Mouse (Mus musculus) large intestine, adult 2 months (tissue): ENCODE results near the gene Gm14399. TPM values are rescaled to one million over a fixed set of nuclear protein-coding genes. Genes with fewer than 3 reads are reported as not detected.
"Not testable (repeated sequence)": the region's sequence is repeated elsewhere in the genome, so short reads cannot be mapped to it uniquely, and the experiment has no call there.

Experiments used
- DNase-seq: peaks from one replicate; pipeline ENCODE4 v3.0.0-alpha.2; 2012; ENCODE audit warnings: low read depth, low spot score
- WGBS: fragments of 180-500 bp; shearing (Covaris S2); methylation state at CpG from one replicate; pipeline ENCODE4 v1.1.7; 2018; 5-methylcytosine and 5-hydroxymethylcytosine counted together
- polyA plus RNA-seq: library from polyadenylated mRNA; depleted of rRNA; stranded (reverse); fragments of >200 nt; gene quantifications from 2 replicates; pipeline ENCODE4 v1.2.3, GENCODE M21; 2012; rRNA removed

Gm14399 gene
- 0.17 and 0.52 TPM in 2 replicates for polyA plus RNA-seq

DNA sequence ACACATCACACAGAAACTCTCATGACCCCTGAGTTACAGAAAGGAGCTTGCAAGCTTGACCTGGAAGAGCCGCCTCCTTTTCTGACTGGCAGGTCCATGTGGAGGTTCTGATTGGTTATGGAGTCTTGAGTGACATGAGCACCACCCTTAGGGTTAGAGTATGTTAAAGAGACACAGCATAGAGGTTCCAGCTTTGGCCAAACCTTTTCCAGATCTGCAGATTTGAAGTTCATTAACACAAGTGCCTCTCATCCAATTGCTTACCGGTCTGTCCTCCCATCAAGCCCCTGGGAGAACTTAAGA lies at the start of gene Gm14399:
Gm14399 (minus strand) TSS at position 20 of the 303 bp plus-strand sequence.
- 0% methylated on average over 1 of the region's 2 CpGs for WGBS
- not testable (repeated sequence) for DNase-seq

DNA sequence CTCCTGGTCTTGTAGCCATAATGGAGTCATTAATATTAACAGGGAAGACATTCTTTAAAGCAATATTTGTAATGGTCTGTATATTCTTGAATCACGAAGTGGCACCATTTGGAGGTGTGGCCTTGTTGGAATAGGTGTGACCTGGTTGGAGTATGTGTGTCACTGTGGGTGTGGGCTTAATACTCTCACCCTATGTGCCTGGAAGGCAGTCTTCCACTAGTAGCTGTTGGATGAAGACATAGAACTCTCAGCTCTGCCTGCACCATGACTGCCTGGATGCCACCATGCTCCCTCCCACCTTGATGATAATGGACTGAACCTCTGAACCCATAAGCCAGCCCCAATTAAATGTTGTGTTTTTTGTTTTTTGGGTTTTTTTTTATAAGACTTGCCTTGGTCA lies 37.2 kb upstream of the Gm14399 start:
- WGBS = 47% methylated on average over 1 of the region's 1 CpGs
- not testable (repeated sequence) for DNase-seq

DNA sequence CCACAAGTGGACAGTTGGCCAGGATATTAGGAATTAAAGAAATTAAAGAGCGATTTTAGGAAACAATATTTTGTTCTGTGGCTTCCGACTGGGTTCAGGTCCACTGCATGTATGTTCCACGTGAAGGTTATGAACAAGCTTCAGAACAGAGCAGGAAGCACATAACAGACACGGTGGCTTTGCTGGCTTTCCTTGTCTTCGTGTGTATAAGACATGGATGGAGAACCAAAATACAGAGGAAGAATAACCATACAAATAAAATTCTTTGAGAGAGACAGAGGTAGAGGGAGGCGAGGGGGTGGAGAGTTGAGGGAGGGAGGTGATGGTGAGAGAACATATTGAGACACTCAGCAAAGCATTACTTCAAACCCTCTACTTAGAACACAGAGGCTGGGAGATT lies 34.5 kb upstream of the Gm14399 start:
- 78% methylated on average over 6 of the region's 6 CpGs for WGBS
- DNase-seq = no peak

DNA sequence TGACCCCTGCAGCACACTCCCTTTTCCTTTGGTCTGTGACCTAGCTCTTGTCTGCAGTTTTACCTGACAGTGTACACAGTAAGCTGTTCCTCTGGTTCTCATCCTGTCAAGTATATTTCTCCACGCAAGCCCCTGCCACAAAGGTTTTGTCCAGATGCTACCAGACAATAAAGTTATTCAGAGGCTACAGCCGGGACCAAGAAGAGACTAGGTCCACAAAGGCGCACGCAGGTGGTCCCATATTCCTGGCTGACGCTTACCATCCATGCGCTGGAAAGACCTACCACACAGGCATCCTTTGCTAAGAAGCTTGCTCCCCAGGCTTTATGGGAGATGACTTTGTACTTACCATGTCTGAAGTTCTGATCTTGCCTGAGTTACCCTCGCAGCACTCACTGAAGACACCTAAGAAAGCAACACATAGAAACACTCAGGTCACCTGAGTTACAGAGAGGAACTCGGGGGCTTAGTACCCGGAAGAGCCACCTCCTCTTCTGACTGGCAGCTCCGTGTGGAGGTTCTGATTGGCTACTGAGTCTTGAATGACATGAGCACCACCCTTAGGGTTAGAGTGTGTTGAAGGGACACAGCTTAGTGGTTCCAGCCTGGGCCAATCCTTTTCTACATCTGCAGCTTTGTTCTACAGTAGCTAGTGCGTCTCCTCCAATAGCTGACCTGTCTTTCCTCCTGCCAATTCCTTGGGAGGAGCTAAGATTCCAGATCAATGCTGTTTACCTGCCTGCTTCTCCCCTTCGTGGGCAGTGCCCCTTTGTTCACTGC lies 33.8 kb upstream of the Gm14399 start, which contains the start of gene Gm14443:
Gm14443 (minus strand) TSS at position 471 of the 780 bp plus-strand sequence.
- not testable (repeated sequence) for DNase-seq
- WGBS = 70% methylated on average over 12 of the region's 12 CpGs

DNA sequence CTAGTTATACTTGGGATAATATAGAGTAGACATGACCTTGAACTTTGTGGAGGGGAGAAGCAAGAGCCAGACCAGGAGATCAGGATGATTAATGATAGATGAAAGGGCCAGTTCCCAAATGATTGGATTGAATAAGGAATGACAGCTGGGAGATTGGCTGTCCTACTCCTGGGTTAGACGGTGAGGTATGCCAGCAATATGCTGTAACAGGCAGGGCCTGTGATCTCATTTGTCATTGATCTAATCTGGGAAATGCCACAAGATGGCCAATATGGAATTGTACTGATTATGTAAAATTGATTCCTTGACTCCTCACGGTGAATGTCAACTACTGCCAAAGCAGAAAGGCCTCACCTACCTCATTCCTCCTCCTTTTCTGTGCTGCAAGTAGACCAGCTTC lies 32.2 kb upstream of the Gm14399 start:
- not testable (repeated sequence) for DNase-seq
- WGBS = 92% methylated on average over 2 of the region's 2 CpGs

DNA sequence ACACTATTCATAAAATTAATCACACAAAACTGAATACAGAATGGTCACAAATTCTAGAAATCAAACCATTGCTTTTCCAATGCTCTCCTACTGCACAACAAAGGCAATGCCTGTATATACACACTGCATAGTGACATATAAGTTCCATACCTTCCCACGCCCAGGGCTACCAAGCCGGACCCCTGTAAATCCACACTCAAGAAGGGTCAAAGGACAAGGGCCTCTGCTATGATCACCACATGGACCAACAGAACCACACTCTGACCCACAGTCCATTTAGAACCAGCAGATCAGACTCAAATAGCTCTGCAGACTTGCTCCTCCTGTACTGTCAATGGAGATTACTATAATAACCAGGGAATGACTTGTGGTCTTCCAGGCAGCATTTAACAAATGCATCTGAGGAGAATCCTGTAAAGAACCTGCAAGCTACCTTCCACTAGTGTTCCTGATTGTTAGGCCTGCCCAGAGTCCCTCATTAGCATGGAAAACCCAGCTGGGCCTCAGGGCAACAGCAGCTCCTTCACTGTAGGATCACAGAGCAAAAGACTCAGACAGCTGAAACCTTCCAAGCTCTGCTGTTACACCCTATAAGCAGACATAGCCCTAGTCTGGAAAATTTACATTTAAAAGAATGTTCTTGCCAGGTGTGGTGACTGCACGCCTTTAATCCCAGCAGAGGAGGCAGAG lies 31.2 kb upstream of the Gm14399 start:
- DNase-seq = not testable (repeated sequence)
- WGBS = 85% methylated on average over 3 of the region's 3 CpGs

DNA sequence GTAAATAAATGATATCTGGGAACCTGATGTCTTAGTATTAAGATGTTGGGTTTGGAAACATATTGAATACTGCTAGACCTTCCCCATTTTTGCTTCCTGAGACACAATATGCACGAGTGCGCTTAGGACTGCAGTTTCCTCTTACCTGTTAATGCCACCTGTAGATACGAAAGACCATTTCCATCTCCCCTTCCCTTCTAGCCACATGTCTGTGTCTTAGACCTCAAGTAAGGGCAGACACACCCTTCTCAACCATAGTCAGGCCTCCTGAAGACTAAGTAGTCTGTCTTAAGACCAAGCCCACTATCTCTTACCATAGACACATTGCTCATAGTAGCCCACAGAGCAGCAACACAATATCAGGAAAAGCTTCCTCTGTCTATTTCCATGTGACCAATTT lies 30.3 kb upstream of the Gm14399 start:
- no peak for DNase-seq
- 87% methylated on average over 3 of the region's 3 CpGs for WGBS

DNA sequence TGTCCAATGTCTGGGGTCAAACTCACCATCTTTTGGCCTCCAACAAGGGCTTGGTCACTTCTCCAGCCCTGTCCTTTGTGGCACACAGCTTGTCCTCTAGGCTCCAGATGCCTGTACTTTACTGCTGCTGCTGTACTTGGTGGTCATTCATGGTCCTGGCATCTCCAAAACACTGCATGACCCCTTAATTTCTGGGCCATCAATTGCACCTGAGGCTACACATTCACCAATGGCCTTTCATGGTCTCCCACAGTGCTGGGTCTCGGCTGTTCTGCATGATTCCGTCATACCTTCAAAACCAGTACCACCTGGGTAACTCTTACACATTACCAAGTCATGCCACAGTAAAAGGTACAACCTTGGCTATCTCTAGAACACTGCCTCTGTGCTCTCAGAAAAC lies 25.1 kb upstream of the Gm14399 start:
- 86% methylated on average over 2 of the region's 2 CpGs for WGBS
- not testable (repeated sequence) for DNase-seq

DNA sequence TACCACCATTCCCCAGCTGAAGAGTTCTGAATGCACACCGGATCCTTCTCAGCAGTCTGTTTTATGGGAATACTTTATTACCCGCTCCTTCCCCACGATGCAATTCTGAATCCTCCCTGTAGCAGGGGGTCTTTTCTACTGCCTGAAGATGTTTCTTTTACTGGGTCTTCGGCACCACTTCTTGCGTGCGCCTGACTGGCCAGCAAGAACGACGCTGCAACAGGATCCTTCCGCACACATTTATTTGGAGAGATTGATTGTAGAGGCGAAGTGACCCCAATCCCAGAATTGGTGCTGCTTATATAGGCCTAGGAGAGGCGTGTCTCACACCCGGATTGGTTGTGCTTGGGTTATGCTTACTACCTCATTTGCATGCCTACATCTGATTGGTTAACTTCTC lies 23.3 kb upstream of the Gm14399 start:
- not testable (repeated sequence) for DNase-seq
- WGBS = 95% methylated on average over 12 of the region's 12 CpGs

DNA sequence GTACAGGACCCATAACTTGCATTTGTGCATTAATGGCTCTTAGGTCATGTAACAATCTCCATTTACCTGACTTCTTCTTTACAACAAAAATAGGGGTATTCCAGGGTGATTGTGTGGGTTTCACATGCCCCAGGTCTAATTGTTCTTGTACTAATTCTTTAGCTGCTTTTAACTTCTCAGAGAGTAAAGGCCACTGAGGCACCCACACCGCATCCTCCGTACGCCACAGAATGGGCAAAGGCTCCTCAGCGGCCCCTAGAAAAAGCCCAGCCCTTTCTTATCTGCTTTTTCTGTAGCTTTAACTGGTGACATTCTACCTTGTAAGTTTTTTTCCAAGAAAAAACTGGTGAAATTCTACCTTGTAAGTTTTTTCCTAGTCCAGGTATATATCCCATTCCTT lies 19.6 kb upstream of the Gm14399 start:
- not testable (repeated sequence) for DNase-seq
- 92% methylated on average over 4 of the region's 4 CpGs for WGBS

DNA sequence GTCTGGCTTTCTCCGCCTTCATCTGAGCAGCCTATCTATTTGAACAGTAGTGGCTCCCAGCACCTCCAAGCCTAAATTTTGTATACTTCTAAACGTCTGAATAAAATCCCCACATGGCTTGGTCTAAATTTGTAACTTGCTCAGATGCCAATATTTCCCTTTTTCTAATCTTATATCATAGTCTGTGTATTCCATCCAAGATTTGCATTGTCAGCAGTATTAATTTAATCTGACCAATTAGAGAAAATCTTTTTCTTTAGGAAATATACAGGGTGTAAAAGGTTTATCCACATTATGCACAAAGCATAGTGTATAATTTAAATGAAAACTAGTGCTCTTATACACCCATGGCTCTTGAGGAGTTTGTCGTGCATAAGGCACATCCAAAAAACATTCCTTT lies 16.8 kb upstream of the Gm14399 start:
- no peak for DNase-seq
- WGBS = 86% methylated on average over 3 of the region's 3 CpGs

DNA sequence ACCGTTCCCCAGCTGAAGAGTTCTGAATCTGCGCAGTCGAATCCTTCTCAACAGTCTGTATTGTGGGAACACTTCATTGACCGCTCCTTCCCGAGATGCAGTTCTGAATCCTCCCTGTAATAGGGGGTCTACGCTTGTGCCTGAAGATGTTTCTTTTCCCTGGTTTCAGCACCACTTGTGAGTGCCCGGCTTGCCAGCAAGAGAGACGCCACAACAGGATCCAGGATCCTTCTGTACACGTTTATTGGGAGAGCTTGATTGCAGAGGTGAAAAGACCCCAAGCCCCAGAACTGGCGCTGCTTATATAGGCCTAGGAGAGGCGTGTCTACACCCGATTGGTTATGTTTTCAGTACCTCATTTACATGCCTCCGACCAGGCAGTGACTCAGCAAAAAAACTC lies 14.9 kb upstream of the Gm14399 start:
- WGBS = 94% methylated on average over 13 of the region's 13 CpGs
- no peak for DNase-seq

DNA sequence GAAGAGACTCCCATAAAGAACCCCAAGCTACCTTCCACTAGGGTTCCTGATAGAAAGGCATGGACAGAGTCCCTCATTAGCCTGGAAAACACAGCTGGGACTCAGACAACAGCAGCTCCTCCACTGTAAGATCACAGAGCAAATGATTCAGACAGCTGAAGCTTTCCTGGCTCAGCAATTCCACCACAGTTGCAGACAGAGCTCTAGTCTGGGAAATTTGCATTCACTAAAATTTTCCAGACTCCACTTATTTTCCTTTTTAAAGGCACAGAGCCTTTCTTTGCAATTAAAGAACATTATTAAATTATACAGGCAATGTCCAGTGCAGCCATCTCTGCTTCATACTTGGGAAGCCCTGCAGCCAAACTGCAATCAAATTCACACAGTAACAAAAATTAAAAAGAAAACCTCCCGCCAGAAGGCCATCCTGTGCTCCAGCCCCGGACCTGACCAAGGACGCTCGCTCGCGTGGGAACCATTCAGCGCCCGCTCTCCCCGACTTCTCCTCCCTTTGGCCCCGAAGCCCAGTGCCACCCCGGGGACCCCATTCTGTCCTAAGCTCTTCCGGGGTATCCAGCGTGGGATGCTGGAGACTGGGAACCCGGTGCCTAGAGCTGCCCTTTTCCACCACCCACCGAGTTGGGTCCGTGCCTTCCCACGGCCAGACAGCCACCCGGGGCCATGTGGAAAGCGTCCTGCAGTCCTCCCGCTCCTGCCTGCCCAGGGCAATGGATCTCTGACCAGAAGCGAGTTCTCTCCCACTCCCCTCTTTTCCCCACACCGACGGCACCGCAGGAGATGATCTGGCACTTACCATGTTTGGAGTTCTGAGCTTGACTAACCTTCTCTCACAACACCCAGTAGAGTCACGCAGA lies 457 bp downstream of the Gm14399 start:
- WGBS = 3% methylated on average over 25 of the region's 25 CpGs
- not testable (repeated sequence) for DNase-seq

DNA sequence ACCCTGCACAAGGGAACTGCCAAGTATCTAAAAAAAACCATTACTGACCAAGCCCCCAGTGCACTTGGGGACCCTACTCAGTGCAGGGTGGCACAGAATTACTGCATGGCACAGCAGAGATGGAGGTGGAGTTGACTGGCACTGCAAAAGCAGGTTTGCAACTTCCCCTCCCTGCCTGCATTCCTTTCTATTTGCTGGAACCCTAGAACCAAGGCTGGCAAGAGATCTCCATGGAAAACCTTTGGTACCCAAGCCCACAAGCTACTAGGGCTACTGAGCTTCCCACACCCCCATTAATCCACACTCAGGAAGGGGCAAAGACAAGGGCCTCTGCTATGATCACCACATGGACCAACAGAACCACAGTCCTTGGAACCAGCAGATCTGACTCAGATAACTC lies 1.2 kb downstream of the Gm14399 start:
- not testable (repeated sequence) for DNase-seq

Other genes starting within 250 kb of the Gm14399 start
- not detected in 2 replicates for gene Gm14444, start 131.8 kb downstream of the Gm14399 start, polyA plus RNA-seq
- not detected in 2 replicates for gene Gm14393, start 74.2 kb downstream of the Gm14399 start, polyA plus RNA-seq
- gene Gm14443, start 33.9 kb upstream of the Gm14399 start, polyA plus RNA-seq = 0.02 and 0.05 TPM in 2 replicates
- 1.7 and 5.4 TPM in 2 replicates for gene Gm14391, start 64.9 kb upstream of the Gm14399 start, polyA plus RNA-seq
- not detected in 2 replicates for gene Gm14440, start 133.1 kb upstream of the Gm14399 start, polyA plus RNA-seq
- 1.5 and 1.6 TPM in 2 replicates for gene Gm4631, start 196.2 kb upstream of the Gm14399 start, polyA plus RNA-seq
- gene Zfp968, start 230.4 kb upstream of the Gm14399 start, polyA plus RNA-seq = 0.33 and 1.1 TPM in 2 replicates